Mouse (Mus musculus): ENCODE data around the gene Pim1.
A peak's percentile ranks its signal among the peaks of the same experiment; 100 is the strongest.

Gene Pim1

GRCm38 (mm10) chr17:29465405-29466010, 25.0 kb upstream of the Pim1 start:
- no peak for DNase-seq (ENCODE audit: low read depth)

GRCm38 (mm10) chr17:29467030-29467429, 23.5 kb upstream of the Pim1 start:
- DNase-seq (ENCODE audit: low read depth): no peak

- DNase-seq (ENCODE audit: low read depth): no peak
Measured at GRCm38 (mm10) chr17:29473466-29473865, 17.1 kb upstream of the Pim1 start.

- no peak for DNase-seq (ENCODE audit: low read depth)
Measured at GRCm38 (mm10) chr17:29474036-29474435, 16.5 kb upstream of the Pim1 start.

GRCm38 (mm10) chr17:29475142-29475541, 15.4 kb upstream of the Pim1 start:
- no peak for DNase-seq (ENCODE audit: low read depth)

GRCm38 (mm10) chr17:29476461-29476860, 14.1 kb upstream of the Pim1 start:
- no peak for DNase-seq (ENCODE audit: low read depth)

- no peak for DNase-seq (ENCODE audit: low read depth)
Measured at GRCm38 (mm10) chr17:29477357-29477756, 13.2 kb upstream of the Pim1 start.

- no peak for DNase-seq (ENCODE audit: low read depth)
Measured at GRCm38 (mm10) chr17:29478271-29478670, 12.3 kb upstream of the Pim1 start.

- no peak for DNase-seq (ENCODE audit: low read depth)
Measured at GRCm38 (mm10) chr17:29480256-29480655, 10.3 kb upstream of the Pim1 start.

GRCm38 (mm10) chr17:29482632-29483031, 7.9 kb upstream of the Pim1 start:
- DNase-seq (ENCODE audit: low read depth): no peak

- no peak for DNase-seq (ENCODE audit: low read depth)
Measured at GRCm38 (mm10) chr17:29483282-29483681, 7.3 kb upstream of the Pim1 start.

- DNase-seq (ENCODE audit: low read depth): no peak
Measured at GRCm38 (mm10) chr17:29484431-29484830, 6.1 kb upstream of the Pim1 start.

GRCm38 (mm10) chr17:29485336-29486233, 5.0 kb upstream of the Pim1 start:
- DNase-seq (ENCODE audit: low read depth): no peak

GRCm38 (mm10) chr17:29488257-29488977, 2.1 kb upstream of the Pim1 start:
- peak; percentile 25 for DNase-seq (ENCODE audit: low read depth)

GRCm38 (mm10) chr17:29488978-29489970, 1.3 kb upstream of the Pim1 start:
- DNase-seq (ENCODE audit: low read depth): peak; percentile 79

GRCm38 (mm10) chr17:29489971-29490712, 411 bp upstream of the Pim1 start:
- peak; percentile 99 for DNase-seq (ENCODE audit: low read depth)

GRCm38 (mm10) chr17:29491591-29492268, 1.2 kb downstream of the Pim1 start:
- peak; percentile 69 for DNase-seq (ENCODE audit: low read depth)

- peak; percentile 94 for DNase-seq (ENCODE audit: low read depth)
Measured at GRCm38 (mm10) chr17:29492269-29493191, 2.0 kb downstream of the Pim1 start.

GRCm38 (mm10) chr17:29493461-29493980, 3.0 kb downstream of the Pim1 start:
- peak; percentile 51 for DNase-seq (ENCODE audit: low read depth)
